Mouse (Mus musculus): Measurements from ENCODE around the gene Dhx32.

DNA sequence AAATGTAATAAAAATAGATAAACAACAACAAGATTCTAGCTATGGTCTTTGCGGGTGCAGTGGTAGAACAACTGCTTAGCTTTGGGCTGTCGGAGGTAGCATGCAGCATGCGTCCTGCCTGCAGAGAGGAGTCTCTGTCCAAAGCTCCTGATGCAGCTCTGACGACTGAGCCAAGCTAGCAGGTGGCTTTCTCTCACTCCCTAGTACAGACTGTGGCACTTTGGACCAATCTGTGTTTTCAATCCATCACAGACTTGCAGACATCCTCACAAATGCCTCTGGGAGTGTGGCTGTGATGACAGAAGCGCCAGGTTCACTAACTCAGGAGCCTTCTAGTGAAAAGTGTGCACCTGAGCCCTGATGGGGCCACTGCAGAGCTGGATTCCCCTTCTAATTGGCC, 53.2 kb downstream of the Dhx32 start:
- TF ChIP-seq CTCF (conservative IDR thresholded peaks at IDR 0.05; ENCODE audit: low read length), result no peak
- no peak for TF ChIP-seq NANOG (IDR thresholded peaks at IDR 0.05; ENCODE audit: borderline replicate concordance, low read length)
